Mouse (Mus musculus) B cell, adult 2 months (primary cell): ENCODE data around the gene AY074887.

Source experiments
- DNase-seq, 2 experiments: peaks; one replicate each; pipeline ENCODE4 v3.0.0; 2022

Gene AY074887

GRCm38 (mm10) chr9:54915576-54915975 lies 35.2 kb downstream of the AY074887 start:
- DNase-seq: no peak

- DNase-seq: no peak
Measured at GRCm38 (mm10) chr9:54909446-54909845, 41.4 kb downstream of the AY074887 start.
